Mouse (Mus musculus) forebrain, embryonic 13.5 days (tissue): ENCODE measurements around the gene Rpl7l1. TPM values are rescaled to one million over a fixed set of nuclear protein-coding genes. Genes with fewer than 3 reads are reported as not detected.

Experiments used
- ATAC-seq: fragments of 200-750 bp; cut with Nextera tagmentation; 2 replicates; pipeline ENCODE4 v1.8.0; 2017
- H3K27ac ChIP-seq: fragments of 300-500 bp; sonication (generic); 2 replicates; pipeline ENCODE4 v1.5.1; 2015; ENCODE audit warnings: inconsistent platforms, mild to moderate bottlenecking, moderate library complexity
- H3K27me3 ChIP-seq: fragments of 300-500 bp; sonication (generic); 2 replicates; pipeline ENCODE4 v1.6.1; 2015; ENCODE audit warnings: mild to moderate bottlenecking, inconsistent platforms
- H3K36me3 ChIP-seq: fragments of 300-500 bp; sonication (generic); 2 replicates; pipeline ENCODE4 v1.6.1; 2015; ENCODE audit warnings: mild to moderate bottlenecking, inconsistent platforms; ENCODE audit not compliant: poor library complexity, severe bottlenecking
- H3K4me1 ChIP-seq: fragments of 300-500 bp; sonication (generic); 2 replicates; pipeline ENCODE4 v1.6.1; 2015; ENCODE audit warnings: inconsistent platforms
- H3K4me2 ChIP-seq: fragments of 300-500 bp; sonication (generic); 2 replicates; pipeline ENCODE4 v1.6.1; 2015; ENCODE audit warnings: inconsistent platforms, mild to moderate bottlenecking, moderate library complexity
- H3K4me3 ChIP-seq: fragments of 300-500 bp; sonication (generic); 2 replicates; pipeline ENCODE4 v1.5.1; 2015; ENCODE audit warnings: mild to moderate bottlenecking, inconsistent platforms
- H3K9ac ChIP-seq: fragments of 300-500 bp; sonication (generic); 2 replicates; pipeline ENCODE4 v1.6.1; 2015; ENCODE audit warnings: mild to moderate bottlenecking, inconsistent platforms
- H3K9me3 ChIP-seq: fragments of 300-500 bp; sonication (generic); replicated peaks from 2 replicates; pipeline ENCODE4 v1.6.1; 2016; ENCODE audit warnings: inconsistent platforms
- WGBS: fragments of 180-500 bp; shearing (Covaris S2); methylation state at CpG from one replicate; pipeline ENCODE4 v1.1.7; 2015; 5-methylcytosine and 5-hydroxymethylcytosine counted together
- polyA plus RNA-seq: library from polyadenylated mRNA; unstranded; fragments of >200 nt; fragmentation: Nextera tagmentation; extraction: Ambion mirVana; gene quantifications from 2 replicates; pipeline ENCODE4 v1.2.1, GENCODE M21; 2015

The Rpl7l1 gene
- polyA plus RNA-seq, 1 experiment from 2014 or later, result 143 TPM

- whole genome bisulfite sequencing, result 27% methylated on average over 16 of the region's 16 CpGs
- peaks cover 18% of the 10 kb centered on the region for H3K36me3 ChIP-seq
- no peak for ATAC-seq
- peaks cover 20% of the 10 kb centered on the region for H3K4me1 ChIP-seq
- peak overlapping the region; percentile 77 for H3K9ac ChIP-seq
- H3K4me2 ChIP-seq, result peak overlapping the region; percentile 85
- H3K27me3 ChIP-seq, result no peaks in the 10 kb centered on the region
- H3K27ac ChIP-seq, result peak overlapping the region; percentile 84
- H3K9me3 ChIP-seq, result no peaks in the 10 kb centered on the region
- H3K4me3 ChIP-seq, result peak overlapping the region; percentile 72
These were observed 31.2 kb downstream of the Rpl7l1 start for GRCm38 (mm10) chr17:46751056-46751793.

- no peak overlapping the region for H3K27ac ChIP-seq
- peaks cover 20% of the 10 kb centered on the region for H3K4me1 ChIP-seq
- H3K9me3 ChIP-seq, result no peaks in the 10 kb centered on the region
- H3K4me3 ChIP-seq, result peak overlapping the region; percentile 72
- WGBS, result 98% methylated on average over 4 of the region's 4 CpGs
- no peaks in the 10 kb centered on the region for H3K27me3 ChIP-seq
- H3K36me3 ChIP-seq, result peaks cover 23% of the 10 kb centered on the region
- ATAC-seq, result no peak
- H3K4me2 ChIP-seq, result peak overlapping the region; percentile 85
- H3K9ac ChIP-seq, result peak overlapping the region; percentile 77
These were observed 31.9 kb downstream of the Rpl7l1 start for GRCm38 (mm10) chr17:46750580-46750979.

- Histone ChIP-seq H3K9ac (no peak overlapping the region), H3K36me3 (peaks cover 27% of the 10 kb centered on the region), H3K4me3 (no peak overlapping the region), H3K9me3 (no peaks in the 10 kb centered on the region), H3K27me3 (no peaks in the 10 kb centered on the region), H3K27ac (no peak overlapping the region), H3K4me2 (no peak overlapping the region), H3K4me1 (peaks cover 20% of the 10 kb centered on the region)
- no peak for ATAC-seq
- 95% methylated on average over 5 of the region's 5 CpGs for WGBS
These were observed 33.2 kb downstream of the Rpl7l1 start for GRCm38 (mm10) chr17:46749282-46749681.

- H3K27ac ChIP-seq, result no peak overlapping the region
- no peak overlapping the region for H3K4me2 ChIP-seq
- 98% methylated on average over 2 of the region's 2 CpGs for WGBS
- H3K9me3 ChIP-seq, result no peaks in the 10 kb centered on the region
- H3K4me1 ChIP-seq, result peaks cover 20% of the 10 kb centered on the region
- no peak overlapping the region for H3K9ac ChIP-seq
- H3K27me3 ChIP-seq, result no peaks in the 10 kb centered on the region
- H3K4me3 ChIP-seq, result no peak overlapping the region
- peaks cover 41% of the 10 kb centered on the region for H3K36me3 ChIP-seq
- ATAC-seq, result no peak
These were observed 34.7 kb downstream of the Rpl7l1 start for GRCm38 (mm10) chr17:46747806-46748205.

GRCm38 (mm10) chr17:46747234-46747633 is 35.2 kb downstream of the Rpl7l1 start:
- H3K36me3 ChIP-seq, result peaks cover 46% of the 10 kb centered on the region
- no peak overlapping the region for H3K4me3 ChIP-seq
- no peak overlapping the region for H3K9ac ChIP-seq
- ATAC-seq, result no peak
- H3K9me3 ChIP-seq, result no peaks in the 10 kb centered on the region
- no peak overlapping the region for H3K4me2 ChIP-seq
- no peaks in the 10 kb centered on the region for H3K27me3 ChIP-seq
- H3K4me1 ChIP-seq, result peaks cover 15% of the 10 kb centered on the region
- H3K27ac ChIP-seq, result no peak overlapping the region
- WGBS, result 90% methylated on average over 8 of the region's 8 CpGs

GRCm38 (mm10) chr17:46745506-46745905 is 37.0 kb downstream of the Rpl7l1 start:
- H3K9ac ChIP-seq, result no peak overlapping the region
- H3K4me1 ChIP-seq, result peaks cover 4% of the 10 kb centered on the region
- no peak overlapping the region for H3K4me3 ChIP-seq
- peaks cover 56% of the 10 kb centered on the region for H3K36me3 ChIP-seq
- 86% methylated on average over 2 of the region's 2 CpGs for WGBS
- no peak overlapping the region for H3K27ac ChIP-seq
- H3K9me3 ChIP-seq, result no peaks in the 10 kb centered on the region
- ATAC-seq, result no peak
- H3K4me2 ChIP-seq, result no peak overlapping the region
- no peaks in the 10 kb centered on the region for H3K27me3 ChIP-seq

- no peaks in the 10 kb centered on the region for H3K9me3 ChIP-seq
- WGBS, result 90% methylated on average over 9 of the region's 9 CpGs
- no peaks in the 10 kb centered on the region for H3K4me1 ChIP-seq
- H3K9ac ChIP-seq, result no peak overlapping the region
- H3K4me3 ChIP-seq, result no peak overlapping the region
- no peaks in the 10 kb centered on the region for H3K27me3 ChIP-seq
- peaks cover 61% of the 10 kb centered on the region for H3K36me3 ChIP-seq
- no peak overlapping the region for H3K27ac ChIP-seq
- no peak overlapping the region for H3K4me2 ChIP-seq
- no peak for ATAC-seq
These were observed 39.5 kb downstream of the Rpl7l1 start for GRCm38 (mm10) chr17:46742986-46743385.

GRCm38 (mm10) chr17:46741305-46741704 is 41.2 kb downstream of the Rpl7l1 start:
- Histone ChIP-seq H3K4me3 (no peak overlapping the region), H3K27me3 (no peaks in the 10 kb centered on the region), H3K9me3 (no peaks in the 10 kb centered on the region), H3K36me3 (peaks cover 58% of the 10 kb centered on the region), H3K9ac (no peak overlapping the region), H3K27ac (no peak overlapping the region), H3K4me2 (no peak overlapping the region), H3K4me1 (no peaks in the 10 kb centered on the region)
- WGBS, result 89% methylated on average over 6 of the region's 6 CpGs
- no peak for ATAC-seq

GRCm38 (mm10) chr17:46736160-46736559 is 46.3 kb downstream of the Rpl7l1 start:
- Histone ChIP-seq H3K9ac (no peak overlapping the region), H3K4me3 (no peak overlapping the region), H3K4me1 (no peaks in the 10 kb centered on the region), H3K36me3 (peaks cover 44% of the 10 kb centered on the region), H3K4me2 (no peak overlapping the region), H3K27me3 (no peaks in the 10 kb centered on the region), H3K9me3 (no peaks in the 10 kb centered on the region), H3K27ac (no peak overlapping the region)
- WGBS, result 62% methylated on average over 10 of the region's 10 CpGs
- no peak for ATAC-seq

GRCm38 (mm10) chr17:46735287-46735686 is 47.2 kb downstream of the Rpl7l1 start:
- Histone ChIP-seq H3K4me2 (no peak overlapping the region), H3K4me1 (no peaks in the 10 kb centered on the region), H3K27me3 (no peaks in the 10 kb centered on the region), H3K36me3 (peaks cover 44% of the 10 kb centered on the region), H3K4me3 (no peak overlapping the region), H3K9ac (no peak overlapping the region), H3K27ac (no peak overlapping the region), H3K9me3 (no peaks in the 10 kb centered on the region)
- WGBS, result 93% methylated on average over 7 of the region's 7 CpGs
- no peak for ATAC-seq

GRCm38 (mm10) chr17:46734055-46734454 is 48.4 kb downstream of the Rpl7l1 start:
- no peak overlapping the region for H3K4me3 ChIP-seq
- H3K4me2 ChIP-seq, result no peak overlapping the region
- peaks cover 6% of the 10 kb centered on the region for H3K27me3 ChIP-seq
- no peak for ATAC-seq
- H3K36me3 ChIP-seq, result peaks cover 43% of the 10 kb centered on the region
- H3K4me1 ChIP-seq, result no peaks in the 10 kb centered on the region
- H3K9ac ChIP-seq, result no peak overlapping the region
- 95% methylated on average over 3 of the region's 3 CpGs for WGBS
- no peaks in the 10 kb centered on the region for H3K9me3 ChIP-seq
- no peak overlapping the region for H3K27ac ChIP-seq

- Histone ChIP-seq H3K9ac (0 out of 2 replicates have a peak within 1 kb of the TSS, but pooled peaks have one; percentile 34), H3K4me3 (no peak within 1 kb of the TSS), H3K4me1 (no peaks in the 10 kb centered on the region), H3K4me2 (peak within 1 kb of the TSS; percentile 5; the same call in 1 of the 2 replicates), H3K27ac (no peak within 1 kb of the TSS), H3K9me3 (no peaks in the 10 kb centered on the region), H3K27me3 (peaks cover 15% of the 10 kb centered on the region), H3K36me3 (peaks cover 14% of the 10 kb centered on the region)
- no peak for ATAC-seq
- 20% methylated on average over 24 of the region's 24 CpGs for WGBS
These were observed 53.6 kb downstream of the Rpl7l1 start, which contains the start of gene Gnmt for GRCm38 (mm10) chr17:46728904-46729318. Gene Gnmt (minus strand): TSS chr17:46729168.

- Histone ChIP-seq H3K4me1 (no peaks in the 10 kb centered on the region), H3K9me3 (no peaks in the 10 kb centered on the region), H3K27me3 (peaks cover 15% of the 10 kb centered on the region), H3K4me3 (no peak overlapping the region), H3K36me3 (peaks cover 18% of the 10 kb centered on the region), H3K27ac (no peak overlapping the region), H3K9ac (0 out of 2 replicates have a peak overlapping the region, but pooled peaks have one; percentile 34), H3K4me2 (no peak overlapping the region)
- ATAC-seq, result no peak
- 50% methylated on average over 11 of the region's 11 CpGs for WGBS
These were observed 54.0 kb downstream of the Rpl7l1 start for GRCm38 (mm10) chr17:46728496-46728895.
